Mouse (Mus musculus) ES-Bruce4 (cell line): ENCODE measurements at regions not wholly inside any gene's neighbourhood (a gene's known extent, or its start where the extent isn't known, plus 50 kb on each side); places are given as distances from the start of the nearest gene placed in this dataset.

ENCODE experiments used
- CTCF ChIP-seq: IDR thresholded peaks from one replicate; pipeline ENCODE4 v1.8.1; 2011; ENCODE audit warnings: low read depth, low read length
- EP300 ChIP-seq: IDR thresholded peaks from 2 replicates; pipeline ENCODE4 v1.6.1; 2011; ENCODE audit warnings: low read depth, low read length; ENCODE audit not compliant: insufficient read depth

DNA sequence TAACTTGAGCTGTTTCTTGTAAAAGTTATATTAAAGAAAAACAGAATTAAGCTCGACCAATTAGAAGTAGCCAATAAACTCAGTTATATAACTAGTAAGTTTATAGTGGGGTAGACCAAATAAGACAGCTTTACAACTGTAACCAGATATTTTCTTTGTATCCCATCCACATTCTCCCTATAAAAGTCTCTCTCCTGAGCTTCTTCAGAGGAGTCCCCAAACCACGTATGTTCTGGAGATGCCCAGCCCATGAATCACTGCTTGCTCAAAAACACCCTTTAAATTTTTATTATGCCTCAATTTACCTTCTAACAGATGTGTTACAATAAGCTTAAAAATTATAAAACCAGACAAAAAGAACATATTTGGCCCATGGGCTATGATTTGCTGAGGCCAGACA, 270.1 kb downstream of the Ccdc91 start:
- TF ChIP-seq CTCF: no peak
- TF ChIP-seq EP300: no peak
